Mouse (Mus musculus) heart, embryonic 13.5 days (tissue): Measurements from ENCODE around the gene Mib2. TPM values are rescaled to one million over a fixed set of nuclear protein-coding genes. Genes with fewer than 3 reads are reported as not detected.

ENCODE experiments used
- ATAC-seq: fragments of 200-750 bp; cut with Nextera tagmentation; 2 replicates; pipeline ENCODE4 v1.8.0; 2017; ENCODE audit warnings: moderate TSS enrichment; ENCODE audit not compliant: insufficient number of reproducible peaks, low FRiP score, low TSS enrichment; ENCODE audit errors: extremely low read depth
- H3K27ac ChIP-seq: fragments of 300-500 bp; sonication (generic); replicated peaks from 2 replicates; pipeline ENCODE4 v1.5.1; 2015; ENCODE audit warnings: moderate library complexity, mild to moderate bottlenecking, inconsistent platforms
- H3K27me3 ChIP-seq: fragments of 300-500 bp; sonication (generic); replicated peaks from 2 replicates; pipeline ENCODE4 v1.6.1; 2015; ENCODE audit warnings: mild to moderate bottlenecking, inconsistent platforms
- H3K36me3 ChIP-seq: fragments of 300-500 bp; sonication (generic); 2 replicates; pipeline ENCODE4 v1.6.1; 2015; ENCODE audit warnings: mild to moderate bottlenecking, inconsistent platforms
- H3K4me1 ChIP-seq: fragments of 300-500 bp; sonication (generic); 2 replicates; pipeline ENCODE4 v1.6.1; 2015; ENCODE audit warnings: inconsistent platforms
- H3K4me2 ChIP-seq: fragments of 300-500 bp; sonication (generic); 2 replicates; pipeline ENCODE4 v1.6.1; 2015; ENCODE audit warnings: inconsistent platforms, mild to moderate bottlenecking, moderate library complexity
- H3K4me3 ChIP-seq: fragments of 300-500 bp; sonication (generic); 2 replicates; pipeline ENCODE4 v1.5.1; 2015; ENCODE audit warnings: moderate library complexity, mild to moderate bottlenecking, inconsistent platforms
- H3K9ac ChIP-seq: fragments of 300-500 bp; sonication (generic); 2 replicates; pipeline ENCODE4 v1.6.1; 2015; ENCODE audit warnings: inconsistent platforms, mild to moderate bottlenecking, moderate library complexity
- H3K9me3 ChIP-seq: fragments of 300-500 bp; sonication (generic); 2 replicates; pipeline ENCODE4 v1.6.1; 2016; ENCODE audit warnings: inconsistent platforms
- WGBS: fragments of 180-500 bp; shearing (Covaris S2); methylation state at CpG from one replicate; pipeline ENCODE4 v1.1.7; 2015; ENCODE audit warnings: mixed read lengths; 5-methylcytosine and 5-hydroxymethylcytosine counted together
- polyA plus RNA-seq: library from polyadenylated mRNA; unstranded; fragments of >200 nt; fragmentation: Nextera tagmentation; extraction: Ambion mirVana; gene quantifications from 2 replicates; pipeline ENCODE4 v1.2.1, GENCODE M21; 2015

Mib2 gene
- polyA plus RNA-seq, 1 experiment from 2014 or later: 16.9 TPM

DNA sequence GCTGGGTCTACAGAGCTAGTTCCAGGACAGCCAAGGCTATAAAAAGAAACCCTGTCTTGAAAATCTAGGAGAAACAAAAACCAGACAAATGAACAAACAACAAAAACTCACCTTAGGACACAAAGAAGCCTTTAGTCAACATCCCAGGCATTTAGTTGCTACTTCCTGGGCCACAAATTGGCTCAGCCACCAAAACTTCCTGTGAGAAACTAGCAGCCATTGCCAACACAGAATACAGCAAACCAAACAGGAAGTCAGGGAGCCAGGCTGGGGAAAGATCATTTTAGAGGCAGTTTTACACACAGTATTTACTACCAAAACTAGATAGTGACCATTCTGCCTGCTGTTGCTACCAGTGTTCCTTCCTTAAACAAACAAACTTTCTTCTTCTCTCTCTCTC lies 2.1 kb downstream of the Mib2 start:
- Histone ChIP-seq H3K4me2 (no peak overlapping the region), H3K27ac (no peak overlapping the region)

DNA sequence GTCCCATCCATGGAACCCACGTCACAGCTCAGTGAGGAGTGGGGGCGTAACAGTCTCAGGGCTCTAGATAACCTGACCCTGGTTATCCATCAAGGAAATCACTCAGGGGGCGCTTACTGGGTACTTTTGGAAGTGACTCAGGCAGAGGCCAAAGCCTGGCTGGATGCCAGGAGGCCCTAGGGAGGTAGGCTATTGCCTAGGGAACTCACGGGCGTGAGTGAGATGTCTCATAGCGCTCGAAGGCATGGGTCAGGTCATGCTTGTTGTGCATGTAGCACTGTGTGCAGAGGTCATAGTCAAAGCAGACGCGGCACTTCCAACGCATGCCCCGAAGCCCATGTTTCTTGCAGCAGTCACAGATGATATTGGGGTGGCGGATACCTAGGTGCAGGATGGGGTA lies 8.4 kb downstream of the Mib2 start:
- Histone ChIP-seq H3K4me3 (no peak overlapping the region), H3K4me2 (no peak overlapping the region), H3K27me3 (peaks cover 13% of the 10 kb centered on the region; the same call in 1 of the 2 replicates), H3K9me3 (no peaks in the 10 kb centered on the region), H3K36me3 (peaks cover 56% of the 10 kb centered on the region), H3K9ac (peak overlapping the region; percentile 38; the same call in 1 of the 2 replicates), H3K4me1 (peaks cover 23% of the 10 kb centered on the region), H3K27ac (no peak overlapping the region; the same call in 1 of the 2 replicates)
- no peak; the same call in 1 of the 2 replicates for ATAC-seq
- 49% methylated on average over 12 of the region's 12 CpGs for WGBS

More for the DNA sequence above, 2.1 kb downstream of the Mib2 start:
- Histone ChIP-seq H3K9ac (no peak overlapping the region), H3K27me3 (no peaks in the 10 kb centered on the region), H3K4me3 (no peak overlapping the region), H3K4me1 (peaks cover 21% of the 10 kb centered on the region), H3K9me3 (no peaks in the 10 kb centered on the region), H3K36me3 (peaks cover 18% of the 10 kb centered on the region; the same call in 1 of the 2 replicates)
- ATAC-seq: no peak

DNA sequence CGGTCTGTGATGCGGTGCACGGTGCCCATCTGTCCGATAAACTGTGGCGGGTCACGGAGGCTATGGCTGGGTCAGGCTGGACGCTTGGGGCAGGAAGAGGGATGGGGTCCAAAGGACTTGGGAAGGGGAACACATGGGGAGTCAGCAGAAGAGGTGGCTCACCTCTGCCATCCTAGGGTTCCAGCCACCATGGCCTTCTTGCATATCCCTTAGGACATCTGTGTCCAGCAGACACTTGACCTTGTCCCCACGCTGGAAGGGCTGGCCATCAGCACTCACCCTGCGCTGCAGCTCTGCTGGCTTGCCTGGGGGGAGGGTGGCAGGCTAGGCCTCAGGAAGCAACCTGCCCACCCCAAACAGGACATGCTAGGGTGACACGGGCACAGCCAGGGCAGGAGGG lies 10.0 kb downstream of the Mib2 start:
- Histone ChIP-seq H3K27me3 (peaks cover 30% of the 10 kb centered on the region), H3K4me2 (no peak overlapping the region), H3K36me3 (peaks cover 48% of the 10 kb centered on the region), H3K27ac (no peak overlapping the region), H3K9ac (no peak overlapping the region), H3K4me3 (no peak overlapping the region), H3K9me3 (no peaks in the 10 kb centered on the region), H3K4me1 (peaks cover 39% of the 10 kb centered on the region)
- ATAC-seq: no peak
- WGBS: 85% methylated on average over 10 of the region's 10 CpGs

DNA sequence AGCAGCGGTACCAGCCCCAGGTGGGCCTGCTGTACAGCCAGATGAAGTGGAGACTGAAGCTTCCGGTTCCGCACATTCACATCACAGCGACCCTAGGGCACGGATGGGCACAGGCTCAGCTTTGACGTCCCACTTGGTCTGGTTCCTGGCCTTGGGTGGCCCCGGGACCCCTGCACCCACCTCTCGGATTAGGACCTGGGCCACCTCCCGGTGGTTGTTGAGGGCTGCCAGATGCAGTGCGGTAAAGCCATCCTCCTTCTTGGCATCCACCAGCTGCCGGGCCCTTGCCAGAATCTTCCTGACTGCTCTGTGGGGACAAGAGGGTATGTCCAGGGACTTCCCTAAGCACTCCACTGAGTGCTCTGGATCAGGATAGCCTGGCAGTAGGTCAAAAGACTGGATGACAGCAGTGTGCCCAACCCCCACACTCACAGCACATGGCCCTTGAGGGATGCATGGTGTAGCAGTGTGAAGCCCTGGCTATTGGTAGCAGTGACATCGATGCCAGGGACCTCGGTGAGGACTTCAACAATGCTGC lies 12.7 kb downstream of the Mib2 start:
- 84% methylated on average over 13 of the region's 13 CpGs for WGBS
- H3K9ac ChIP-seq: no peak overlapping the region
- H3K36me3 ChIP-seq: peaks cover 45% of the 10 kb centered on the region
- no peak overlapping the region for H3K27ac ChIP-seq
- peaks cover 50% of the 10 kb centered on the region for H3K27me3 ChIP-seq
- H3K4me2 ChIP-seq: no peak overlapping the region
- ATAC-seq: no peak
- peaks cover 56% of the 10 kb centered on the region for H3K4me1 ChIP-seq
- no peaks in the 10 kb centered on the region for H3K9me3 ChIP-seq
- no peak overlapping the region for H3K4me3 ChIP-seq

DNA sequence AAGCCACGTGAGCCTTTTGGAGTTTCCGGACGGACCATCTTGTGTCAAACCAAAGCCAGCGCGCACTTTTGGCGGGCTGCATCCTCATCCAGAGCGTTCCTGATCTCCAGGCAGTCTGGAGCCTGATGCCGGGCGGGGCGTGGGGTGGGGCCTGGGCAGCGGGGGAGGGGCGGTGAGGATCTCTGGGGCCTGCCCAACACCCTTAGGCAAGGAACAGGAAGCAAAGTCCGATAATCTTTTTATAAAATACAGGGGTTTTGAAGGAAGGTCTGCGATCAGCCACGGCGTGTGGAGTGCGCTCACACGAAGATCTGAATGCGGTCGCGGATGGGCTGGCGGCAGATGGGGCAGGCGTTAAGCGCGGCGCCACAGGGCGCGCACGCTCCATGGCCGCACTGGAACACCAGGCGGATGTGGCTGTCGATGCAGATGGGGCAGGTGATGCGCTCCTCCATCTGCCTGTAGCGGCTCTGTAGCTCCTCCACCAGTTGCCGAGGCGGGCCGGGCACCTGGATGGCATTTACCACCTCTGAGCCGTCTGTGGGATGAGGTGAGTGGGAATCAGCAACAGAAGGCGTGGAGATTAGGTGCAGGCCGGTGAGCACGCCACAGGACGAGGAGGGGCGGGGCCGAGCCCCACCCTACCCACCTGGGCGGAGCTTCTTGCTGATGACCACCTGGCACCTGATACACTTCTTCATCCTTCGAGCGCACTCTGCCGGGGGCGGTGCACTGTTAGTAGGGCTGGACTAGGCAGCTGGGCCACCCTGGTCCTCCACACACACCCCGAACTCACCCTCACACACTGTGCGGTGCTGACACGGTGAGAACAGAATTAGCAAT lies 14.3 kb downstream of the Mib2 start:
- Histone ChIP-seq H3K9me3 (no peaks in the 10 kb centered on the region), H3K4me2 (peak overlapping the region; percentile 80), H3K36me3 (peaks cover 55% of the 10 kb centered on the region), H3K9ac (peak overlapping the region; percentile 81), H3K27me3 (peaks cover 50% of the 10 kb centered on the region), H3K27ac (peak overlapping the region; percentile 88), H3K4me3 (peak overlapping the region; percentile 58), H3K4me1 (peaks cover 50% of the 10 kb centered on the region)
- ATAC-seq: no peak
- 2% methylated on average over 52 of the region's 52 CpGs for WGBS

GRCm38 (mm10) chr4:155654183-155654455 lies 14.9 kb downstream of the Mib2 start:
- H3K27me3 ChIP-seq: peaks cover 50% of the 10 kb centered on the region
- H3K36me3 ChIP-seq: peaks cover 56% of the 10 kb centered on the region
- H3K9ac ChIP-seq: peak overlapping the region; percentile 81
- peak overlapping the region; percentile 80 for H3K4me2 ChIP-seq
- under 1% methylated on average over 6 of the region's 6 CpGs for WGBS
- peak overlapping the region; percentile 88 for H3K27ac ChIP-seq
- H3K4me3 ChIP-seq: peak overlapping the region; percentile 58
- H3K4me1 ChIP-seq: peaks cover 50% of the 10 kb centered on the region
- no peaks in the 10 kb centered on the region for H3K9me3 ChIP-seq
- ATAC-seq: no peak

DNA sequence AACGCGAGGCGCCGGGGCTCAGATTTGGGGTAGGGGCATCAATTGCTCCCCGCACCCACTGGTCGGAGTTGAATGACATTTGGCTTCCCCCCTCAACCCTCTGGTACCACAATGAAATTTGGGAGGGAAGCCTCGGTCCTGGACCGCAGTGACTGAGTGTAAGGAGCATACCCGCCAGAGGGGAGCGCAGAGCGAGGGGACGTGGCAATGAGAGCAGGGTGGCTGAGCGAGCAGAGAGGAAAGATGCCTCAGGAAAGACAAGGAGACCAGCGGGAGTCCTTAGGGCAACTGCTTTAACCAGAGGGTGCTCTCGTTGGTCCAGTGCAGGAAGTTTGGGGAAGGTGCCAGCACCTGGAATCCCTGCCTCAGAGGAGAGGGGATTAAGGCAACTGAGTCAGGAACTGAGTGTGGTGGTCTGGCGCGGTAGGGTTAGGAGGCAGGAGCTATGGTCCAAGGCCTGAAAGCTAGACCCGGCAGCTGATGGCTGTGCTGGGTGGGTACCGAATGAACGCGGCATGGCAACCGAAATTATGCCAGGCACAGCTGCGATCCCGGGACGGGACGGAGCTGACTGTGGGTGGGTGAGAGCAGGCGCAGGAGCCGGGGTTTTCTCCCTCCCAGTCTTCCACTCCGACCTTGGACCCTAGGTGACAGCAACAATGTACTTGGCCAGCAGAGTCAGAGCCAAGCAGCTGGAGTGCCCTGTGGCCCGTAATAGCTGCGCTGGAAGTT lies 15.4 kb downstream of the Mib2 start:
- H3K4me2 ChIP-seq: peak overlapping the region; percentile 80
- peak overlapping the region; percentile 58 for H3K4me3 ChIP-seq
- ATAC-seq: no peak
- peaks cover 50% of the 10 kb centered on the region for H3K4me1 ChIP-seq
- H3K36me3 ChIP-seq: peaks cover 56% of the 10 kb centered on the region
- peak overlapping the region; percentile 88 for H3K27ac ChIP-seq
- WGBS: 2% methylated on average over 31 of the region's 31 CpGs
- H3K9ac ChIP-seq: peak overlapping the region; percentile 81
- no peaks in the 10 kb centered on the region for H3K9me3 ChIP-seq
- peaks cover 50% of the 10 kb centered on the region for H3K27me3 ChIP-seq

DNA sequence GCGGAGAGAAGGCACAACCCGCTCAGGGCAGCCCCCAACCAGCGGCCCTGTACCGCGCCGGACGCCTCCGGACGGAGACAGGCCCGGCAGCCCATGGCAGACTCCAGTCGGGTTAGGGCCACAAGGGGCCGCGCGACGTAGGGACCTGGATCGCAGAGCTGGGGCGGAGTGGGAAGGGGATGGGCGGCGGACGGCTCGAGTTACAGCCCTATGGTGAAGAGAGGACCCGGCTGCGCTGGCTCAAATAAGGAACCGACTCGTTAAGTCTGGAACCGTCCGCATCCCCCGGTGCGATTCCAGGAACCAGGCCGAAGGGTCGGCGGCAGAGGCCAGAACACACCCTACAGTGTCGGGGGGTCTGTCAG lies 15.9 kb downstream of the Mib2 start, which contains the start of gene Mmp23:
Mmp23 (minus strand) TSS at position 299 of the 365 bp plus-strand sequence.
- Histone ChIP-seq H3K4me1 (peaks cover 50% of the 10 kb centered on the region), H3K27me3 (peaks cover 50% of the 10 kb centered on the region), H3K27ac (peak within 1 kb of the TSS; percentile 88), H3K4me2 (peak within 1 kb of the TSS; percentile 80), H3K36me3 (peaks cover 58% of the 10 kb centered on the region), H3K9ac (peak within 1 kb of the TSS; percentile 81), H3K4me3 (peak within 1 kb of the TSS; percentile 58), H3K9me3 (no peaks in the 10 kb centered on the region)
- no peak for ATAC-seq
- under 1% methylated on average over 33 of the region's 33 CpGs for WGBS

DNA sequence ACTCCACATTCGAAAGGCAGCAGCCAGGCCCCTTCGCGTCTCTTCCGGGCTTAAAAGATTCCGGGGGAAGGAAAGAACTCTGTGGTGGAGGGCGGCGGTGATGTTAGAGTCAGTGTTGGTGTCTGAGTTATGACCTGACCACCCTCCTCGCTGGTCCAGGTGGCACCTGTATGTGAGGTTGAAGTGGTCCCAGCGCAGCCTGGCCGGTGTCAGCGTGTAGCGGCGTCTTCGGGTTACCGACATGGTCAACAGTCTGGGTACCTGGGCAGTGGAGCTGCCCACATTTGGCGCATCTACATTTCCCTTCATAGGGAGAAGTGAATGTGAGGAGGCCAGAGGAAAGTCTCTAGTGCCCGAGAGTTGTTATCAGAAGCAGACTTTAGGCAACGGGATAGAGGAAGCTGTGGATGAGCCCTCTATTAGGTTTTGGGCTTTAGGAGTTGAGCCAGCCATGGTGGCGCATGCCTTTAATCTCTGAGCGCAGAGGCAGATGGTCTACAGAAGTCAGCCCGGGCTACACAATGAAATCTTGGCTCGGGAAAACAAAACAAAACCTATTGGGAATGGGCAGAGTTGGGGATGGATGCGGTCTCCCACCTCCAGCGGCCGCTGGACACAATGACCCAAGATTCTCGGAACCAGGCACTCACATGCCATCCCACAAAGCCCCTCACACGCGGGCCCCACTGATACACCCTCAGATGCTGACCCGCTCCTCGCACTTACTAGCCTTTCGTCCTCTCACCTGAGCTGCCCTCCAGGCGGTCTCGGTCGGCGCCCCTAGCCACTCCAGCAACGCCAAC lies 16.5 kb downstream of the Mib2 start:
- Histone ChIP-seq H3K4me3 (peak overlapping the region; percentile 58), H3K9ac (peak overlapping the region; percentile 81), H3K4me1 (peaks cover 50% of the 10 kb centered on the region), H3K9me3 (no peaks in the 10 kb centered on the region), H3K27me3 (peaks cover 50% of the 10 kb centered on the region), H3K27ac (peak overlapping the region; percentile 88), H3K4me2 (peak overlapping the region; percentile 80), H3K36me3 (peaks cover 58% of the 10 kb centered on the region)
- WGBS: 21% methylated on average over 36 of the region's 36 CpGs
- ATAC-seq: no peak

GRCm38 (mm10) chr4:155651553-155652269 lies 17.3 kb downstream of the Mib2 start:
- Histone ChIP-seq H3K36me3 (peaks cover 58% of the 10 kb centered on the region), H3K9ac (peak overlapping the region; percentile 81), H3K4me2 (peak overlapping the region; percentile 80), H3K4me3 (peak overlapping the region; percentile 58), H3K27me3 (peaks cover 47% of the 10 kb centered on the region), H3K27ac (peak overlapping the region; percentile 88), H3K9me3 (no peaks in the 10 kb centered on the region), H3K4me1 (peaks cover 50% of the 10 kb centered on the region)
- WGBS: 38% methylated on average over 15 of the region's 15 CpGs
- peak; percentile 35; the same call in 1 of the 2 replicates for ATAC-seq
